Mouse (Mus musculus) CH12.LX (cell line): ENCODE measurements around the gene Chmp4b. TPM values are rescaled to one million over a fixed set of nuclear protein-coding genes. Genes with fewer than 3 reads are reported as not detected.

Experiments
- DNase-seq: peaks from one replicate; pipeline ENCODE4 v3.0.0-alpha.2; 2013; ENCODE audit errors: extremely low read depth
- H3K27ac ChIP-seq: 2 replicates; pipeline ENCODE4 v1.5.1; 2012; ENCODE audit warnings: low read depth, mild to moderate bottlenecking, control low read depth, moderate library complexity; ENCODE audit not compliant: insufficient read depth
- H3K27me3 ChIP-seq: replicated peaks from 2 replicates; pipeline ENCODE3; 2012; ENCODE audit warnings: inconsistent platforms
- H3K36me3 ChIP-seq, 2 experiments: replicated peaks in 1 of 2; 2 replicates each; pipeline versions ENCODE3 to v1.6.1; 2012; ENCODE audit warnings: inconsistent platforms in 1 of 2, low read length in 1 of 2, mild to moderate bottlenecking in 1 of 2, mixed read lengths in 1 of 2, moderate library complexity in 1 of 2; ENCODE audit not compliant: control insufficient read depth in 1 of 2, insufficient read depth in 1 of 2
- H3K4me1 ChIP-seq, 2 experiments: 2 replicates each; pipeline ENCODE4 v1.6.1; 2012; ENCODE audit warnings: inconsistent platforms in 1 of 2, moderate library complexity in 1 of 2; ENCODE audit not compliant: insufficient read depth in 2 of 2, control insufficient read depth in 1 of 2
- H3K4me2 ChIP-seq: 2 replicates; pipeline ENCODE4 v1.6.1; 2012; ENCODE audit warnings: low read depth, mild to moderate bottlenecking, control low read depth; ENCODE audit not compliant: poor library complexity, insufficient read depth, severe bottlenecking
- H3K4me3 ChIP-seq, 3 experiments: fragments of 150-350 bp in 1 of 3; sonication (generic) in 1 of 3; replicated peaks in 1 of 3; 2 replicates each; pipeline versions ENCODE3 to v1.5.1; 2011 to 2012; ENCODE audit warnings: low read depth in 2 of 3, low read length in 2 of 3, mild to moderate bottlenecking in 2 of 3, moderate library complexity in 2 of 3, control low read depth in 1 of 3, improper control_type of control experiment in 1 of 3, inconsistent platforms in 1 of 3, mixed read lengths in 1 of 3; ENCODE audit not compliant: poor library complexity in 1 of 3
- H3K79me2 ChIP-seq: replicated peaks from 2 replicates; pipeline ENCODE4 v1.6.1; 2012; ENCODE audit warnings: mild to moderate bottlenecking, moderate library complexity; ENCODE audit not compliant: control insufficient read depth, poor library complexity, insufficient read depth, severe bottlenecking; ENCODE audit errors: extremely low read depth
- H3K9ac ChIP-seq: 2 replicates; pipeline ENCODE4 v1.6.1; 2012; ENCODE audit warnings: low read depth, mild to moderate bottlenecking, control low read depth, moderate library complexity; ENCODE audit not compliant: insufficient read depth
- H3K9me3 ChIP-seq: replicated peaks from 2 replicates; pipeline ENCODE3; 2012; ENCODE audit warnings: low read length, inconsistent platforms, mixed read lengths
- BHLHE40 ChIP-seq: IDR thresholded peaks from 2 replicates; pipeline ENCODE4 v1.6.1; 2011; ENCODE audit warnings: mild to moderate bottlenecking, low read depth, low read length, improper control_type of control experiment
- CHD1 ChIP-seq: IDR thresholded peaks from 2 replicates; pipeline ENCODE4 v1.6.1; 2012; ENCODE audit warnings: low read depth, low read length, improper control_type of control experiment, inconsistent platforms
- CHD2 ChIP-seq: IDR thresholded peaks from 2 replicates; pipeline ENCODE4 v1.6.1; 2011; ENCODE audit warnings: low read length, improper control_type of control experiment
- E2F4 ChIP-seq: IDR thresholded peaks from 2 replicates; pipeline ENCODE4 v1.6.1; 2011; ENCODE audit warnings: low read depth, low read length, improper control_type of control experiment; ENCODE audit not compliant: insufficient replicate concordance
- ELF1 ChIP-seq: IDR thresholded peaks from 2 replicates; pipeline ENCODE4 v1.6.1; 2014; ENCODE audit warnings: low read depth, mild to moderate bottlenecking, inconsistent platforms, low read length, improper control_type of control experiment
- EP300 ChIP-seq: IDR thresholded peaks from 2 replicates; pipeline ENCODE4 v1.6.1; 2011; ENCODE audit warnings: low read length, improper control_type of control experiment
- GABPA ChIP-seq: IDR thresholded peaks from 2 replicates; pipeline ENCODE4 v1.6.1; 2012; ENCODE audit warnings: low read depth, low read length, improper control_type of control experiment, inconsistent platforms; ENCODE audit not compliant: insufficient replicate concordance
- JUND ChIP-seq: conservative IDR thresholded peaks from 2 replicates; pipeline ENCODE4 v1.6.1; 2011; ENCODE audit warnings: low read depth, low read length, improper control_type of control experiment
- KAT2A ChIP-seq: IDR thresholded peaks from 2 replicates; pipeline ENCODE4 v1.6.1; 2012; ENCODE audit warnings: low read length, improper control_type of control experiment, inconsistent platforms; ENCODE audit not compliant: insufficient replicate concordance
- MAFK ChIP-seq: IDR thresholded peaks from 2 replicates; pipeline ENCODE4 v1.6.1; 2011; ENCODE audit warnings: low read length, improper control_type of control experiment; ENCODE audit not compliant: insufficient replicate concordance
- MAZ ChIP-seq: IDR thresholded peaks from 2 replicates; pipeline ENCODE4 v1.6.1; 2012; ENCODE audit warnings: low read depth, mild to moderate bottlenecking, inconsistent platforms, low read length, improper control_type of control experiment, moderate library complexity
- MXI1 ChIP-seq: IDR thresholded peaks from 2 replicates; pipeline ENCODE4 v1.6.1; 2011; ENCODE audit warnings: mild to moderate bottlenecking, low read depth, low read length, improper control_type of control experiment
- MYC ChIP-seq: IDR thresholded peaks from 2 replicates; pipeline ENCODE4 v1.6.1; 2011; ENCODE audit warnings: low read depth, mild to moderate bottlenecking, improper control_type of control experiment, low read length
- NELFE ChIP-seq: IDR thresholded peaks from 2 replicates; pipeline ENCODE4 v1.6.1; 2011; ENCODE audit warnings: low read depth, low read length, improper control_type of control experiment
- NRF1 ChIP-seq: IDR thresholded peaks from 2 replicates; pipeline ENCODE4 v1.6.1; 2014; ENCODE audit warnings: low read depth, mild to moderate bottlenecking, inconsistent platforms, low read length, improper control_type of control experiment, moderate library complexity
- PAX5 ChIP-seq: IDR thresholded peaks from 2 replicates; pipeline ENCODE4 v1.6.1; 2012; ENCODE audit warnings: low read length, inconsistent platforms, mixed read lengths
- POLR2A ChIP-seq: IDR thresholded peaks from 2 replicates; pipeline ENCODE4 v1.6.1; 2011; ENCODE audit warnings: low read depth, mild to moderate bottlenecking, improper control_type of control experiment, low read length
- POLR2AphosphoS2 ChIP-seq: IDR thresholded peaks from 2 replicates; pipeline ENCODE4 v1.6.1; 2011; ENCODE audit warnings: low read depth, low read length, improper control_type of control experiment
- RAD21 ChIP-seq: IDR thresholded peaks from 2 replicates; pipeline ENCODE4 v1.6.1; 2011; ENCODE audit warnings: low read depth, mild to moderate bottlenecking, low read length, improper control_type of control experiment, moderate library complexity
- RCOR1 ChIP-seq: conservative IDR thresholded peaks from 2 replicates; pipeline ENCODE4 v1.6.1; 2012; ENCODE audit warnings: low read depth, mild to moderate bottlenecking, inconsistent platforms, low read length, improper control_type of control experiment
- SIN3A ChIP-seq: IDR thresholded peaks from 2 replicates; pipeline ENCODE4 v1.6.1; 2012; ENCODE audit warnings: low read length, improper control_type of control experiment, inconsistent platforms
- TCF12 ChIP-seq: IDR thresholded peaks from 2 replicates; pipeline ENCODE4 v1.6.1; 2014; ENCODE audit warnings: low read depth, mild to moderate bottlenecking, inconsistent platforms, low read length, improper control_type of control experiment
- UBTF ChIP-seq: IDR thresholded peaks from 2 replicates; pipeline ENCODE4 v1.6.1; 2012; ENCODE audit warnings: low read depth, mild to moderate bottlenecking, inconsistent platforms, low read length, improper control_type of control experiment, moderate library complexity
- USF1 ChIP-seq: IDR thresholded peaks from 2 replicates; pipeline ENCODE4 v1.6.1; 2014; ENCODE audit warnings: low read depth, mild to moderate bottlenecking, inconsistent platforms, low read length, improper control_type of control experiment
- ZC3H11A ChIP-seq: IDR thresholded peaks from 2 replicates; pipeline ENCODE4 v1.6.1; 2012; ENCODE audit warnings: low read depth, mild to moderate bottlenecking, inconsistent platforms, low read length, improper control_type of control experiment
- ZMIZ1 ChIP-seq: IDR thresholded peaks from 2 replicates; pipeline ENCODE4 v1.6.1; 2012; ENCODE audit warnings: low read depth, mild to moderate bottlenecking, inconsistent platforms, low read length, improper control_type of control experiment
- dilution Hi-C: fragments of 300-500 bp; cut with MboI; formaldehyde crosslinking; loops from 2 replicates; pipeline ENCODE4 v1.14.3; 2020; ENCODE audit warnings: low sequenced_read_pairs; ENCODE audit not compliant: extremely low pct_unique_long_range_greater_than_20kb, extremely low pct_ligation_motif_present
- in situ Hi-C: fragments of 300-500 bp; cut with MboI; formaldehyde crosslinking; loops from 3 replicates; pipeline ENCODE4 v1.14.3; 2019; ENCODE audit warnings: low sequenced_read_pairs, low pct_ligation_motif_present, low pct_unique_long_range_greater_than_20kb, mixed read lengths
- polyA plus RNA-seq: library from polyadenylated mRNA; unstranded; fragments of >175 nt; gene quantifications from 2 replicates; pipeline ENCODE4 v1.2.1, GENCODE M21; 2012; ENCODE audit warnings: low read depth; ENCODE audit not compliant: insufficient read length
- total RNA-seq, 2 experiments: library from RNA; depleted of rRNA; stranded (reverse); fragments of 300-350 nt in 1 of 2; fragments of >200 nt in 1 of 2; gene quantifications; 2 replicates each; pipeline ENCODE4 v1.2.3; 2012 to 2014

The Chmp4b gene
- total and polyA plus RNA-seq, 3 experiments: 105 to 152 (median 113) TPM

DNA sequence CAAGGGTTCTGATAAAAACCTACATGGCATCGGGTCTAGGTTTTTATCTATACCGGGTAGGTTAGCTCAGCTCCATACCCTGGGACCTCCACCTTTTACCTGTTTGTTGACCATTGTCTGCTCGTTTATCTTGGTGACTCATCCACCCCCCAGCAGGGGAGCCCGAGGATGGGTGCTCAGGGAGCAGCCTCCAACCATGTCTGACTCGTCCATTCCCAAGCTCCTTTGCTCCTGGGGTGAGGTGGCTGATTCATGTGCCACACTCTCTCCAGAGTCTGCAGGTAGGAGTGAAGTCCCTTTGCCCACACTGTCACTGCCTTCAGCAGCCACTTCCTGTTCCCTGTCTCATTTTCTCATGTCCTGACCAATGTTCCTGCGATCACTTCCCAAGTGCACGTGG lies 84.5 kb downstream of the Chmp4b start:
- no peak for TF ChIP-seq TCF12
- no peak for TF ChIP-seq POLR2AphosphoS2
- TF ChIP-seq MAFK: no peak
- no peak for TF ChIP-seq ZMIZ1
- no peak for TF ChIP-seq ELF1
- TF ChIP-seq POLR2A: no peak
- no peak for TF ChIP-seq SIN3A
- no peak for TF ChIP-seq UBTF
- no peak for TF ChIP-seq KAT2A
- TF ChIP-seq CHD2: no peak
- no peak for TF ChIP-seq JUND
- TF ChIP-seq EP300: no peak
- TF ChIP-seq ZC3H11A: no peak
- Histone ChIP-seq H3K4me3 (no peak overlapping the region), H3K27ac (no peak overlapping the region), H3K9ac (no peak overlapping the region), H3K79me2 (no peaks in the 10 kb centered on the region), H3K4me1 (peaks cover 17 to 49% of the 10 kb centered on the region in 2 experiments), H3K27me3 (no peaks in the 10 kb centered on the region), H3K4me2 (no peak overlapping the region), H3K9me3 (no peaks in the 10 kb centered on the region), H3K36me3 (no peaks in the 10 kb centered on the region)
- DNase-seq: no peak
- dilution Hi-C loops: no loop called here
- in situ Hi-C loops: no loop called here

DNA sequence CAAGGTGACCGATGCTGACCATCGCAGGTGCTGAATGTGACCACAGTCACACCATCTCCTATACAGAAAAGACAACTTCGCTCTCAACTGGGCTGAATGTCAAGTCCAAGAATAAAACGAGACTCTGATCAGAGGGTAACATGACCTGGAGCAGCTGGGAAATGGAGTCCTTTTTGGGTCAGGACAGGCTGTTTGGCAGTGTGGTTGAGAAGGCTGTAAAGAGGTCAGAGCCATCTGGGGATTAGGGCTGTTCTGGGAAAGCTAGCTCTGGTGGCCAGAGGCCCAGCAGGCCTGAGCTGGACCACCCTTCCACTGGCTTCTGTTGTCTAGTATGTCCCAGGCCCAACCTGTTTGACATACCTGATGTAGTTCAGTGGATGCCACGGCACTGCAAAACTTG lies 87.1 kb downstream of the Chmp4b start:
- no peak overlapping the region for H3K4me2 ChIP-seq
- H3K4me3 ChIP-seq: no peak overlapping the region
- dilution Hi-C loops: no loop called here
- no peaks in the 10 kb centered on the region for H3K9me3 ChIP-seq
- H3K27me3 ChIP-seq: peaks cover 1% of the 10 kb centered on the region
- DNase-seq: no peak
- H3K27ac ChIP-seq: no peak overlapping the region
- H3K79me2 ChIP-seq: no peaks in the 10 kb centered on the region
- no peaks in the 10 kb centered on the region for H3K36me3 ChIP-seq
- no peak overlapping the region for H3K9ac ChIP-seq
- in situ Hi-C loops: no loop called here
- TF ChIP-seq MAFK (no peak), RCOR1 (no peak), MYC (no peak), UBTF (no peak), BHLHE40 (no peak), POLR2AphosphoS2 (no peak), MXI1 (no peak), USF1 (no peak), RAD21 (no peak), NRF1 (no peak), E2F4 (no peak), CHD1 (no peak), ZMIZ1 (no peak), PAX5 (no peak), ELF1 (no peak), NELFE (no peak), CHD2 (no peak), MAZ (no peak), GABPA (no peak), EP300 (no peak)
- TF ChIP-seq, all 38 proteins: peak for 0
- H3K4me1 ChIP-seq: peaks cover 4 to 31% of the 10 kb centered on the region in 2 experiments; a peak in 3 of 4 replicates
